Mouse (Mus musculus): ENCODE results near the gene Ddhd1. TPM values are rescaled to one million over a fixed set of nuclear protein-coding genes. Genes with fewer than 3 reads are reported as not detected.

Ddhd1 gene
- polyA plus RNA-seq, 1 experiment from 2014 or later = 17.9 TPM

- no peaks in the 10 kb centered on the region for H3K36me3 ChIP-seq
- no peak overlapping the region for H3K4me2 ChIP-seq (replicated peaks)
- 100% methylated on average over 1 of the region's 1 CpGs for WGBS
- H3K4me1 ChIP-seq = peaks cover 14% of the 10 kb centered on the region
- no peak for ATAC-seq (ENCODE audit: low FRiP score)
- H3K9me3 ChIP-seq (replicated peaks) = no peaks in the 10 kb centered on the region
- no peak overlapping the region for H3K27ac ChIP-seq
- no peaks in the 10 kb centered on the region for H3K27me3 ChIP-seq
- no peak overlapping the region for H3K9ac ChIP-seq
- no peak overlapping the region for H3K4me3 ChIP-seq
Observed at GRCm38 (mm10) chr14:45660315-45660714, 2.4 kb upstream of the Ddhd1 start.

- Histone ChIP-seq H3K27ac (peak overlapping the region; percentile 96), H3K4me3 (peak overlapping the region; percentile 76), H3K4me2 (replicated peaks) (peak overlapping the region; percentile 80), H3K9me3 (replicated peaks) (no peaks in the 10 kb centered on the region), H3K4me1 (peaks cover 24% of the 10 kb centered on the region), H3K36me3 (no peaks in the 10 kb centered on the region), H3K9ac (peak overlapping the region; percentile 89), H3K27me3 (no peaks in the 10 kb centered on the region)
- ATAC-seq (ENCODE audit: low FRiP score) = peak; percentile 66
- WGBS = under 1% methylated on average over 69 of the region's 69 CpGs
Observed at GRCm38 (mm10) chr14:45656831-45657640, 907 bp downstream of the Ddhd1 start.

DNA sequence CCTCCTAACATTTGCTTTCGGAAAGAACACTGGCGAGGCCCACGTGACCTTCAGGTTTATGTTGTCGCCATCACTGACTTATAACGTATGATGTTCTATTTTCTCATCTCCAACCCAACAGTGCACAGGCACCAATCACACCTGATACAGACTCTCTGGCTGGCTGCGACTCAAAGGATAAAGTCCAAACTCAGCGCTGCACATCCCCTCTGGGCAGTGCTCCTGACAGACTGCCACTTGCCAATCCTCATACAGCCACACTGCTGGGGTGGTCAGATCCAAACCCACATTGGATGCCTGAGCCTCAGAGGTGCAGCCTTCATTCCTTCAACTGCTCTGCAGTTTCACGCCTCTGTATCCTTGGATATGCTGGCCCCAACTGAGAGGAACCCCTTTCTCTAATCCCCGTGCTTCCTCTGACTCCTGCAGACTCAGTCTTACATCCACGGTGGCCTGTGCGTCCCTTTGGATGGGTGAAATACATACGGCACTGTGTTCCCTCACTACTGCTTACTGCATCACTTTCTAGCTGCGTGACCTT lies 3.0 kb downstream of the Ddhd1 start:
- no peak overlapping the region for H3K4me3 ChIP-seq
- WGBS = 82% methylated on average over 13 of the region's 13 CpGs
- H3K36me3 ChIP-seq = no peaks in the 10 kb centered on the region
- H3K4me2 ChIP-seq (replicated peaks) = peak overlapping the region; percentile 13
- no peak for ATAC-seq (ENCODE audit: low FRiP score)
- H3K27me3 ChIP-seq = no peaks in the 10 kb centered on the region
- no peaks in the 10 kb centered on the region for H3K9me3 ChIP-seq (replicated peaks)
- peaks cover 24% of the 10 kb centered on the region for H3K4me1 ChIP-seq
- peak overlapping the region; percentile 8; the same call in 1 of the 2 replicates for H3K9ac ChIP-seq
- no peak overlapping the region for H3K27ac ChIP-seq

DNA sequence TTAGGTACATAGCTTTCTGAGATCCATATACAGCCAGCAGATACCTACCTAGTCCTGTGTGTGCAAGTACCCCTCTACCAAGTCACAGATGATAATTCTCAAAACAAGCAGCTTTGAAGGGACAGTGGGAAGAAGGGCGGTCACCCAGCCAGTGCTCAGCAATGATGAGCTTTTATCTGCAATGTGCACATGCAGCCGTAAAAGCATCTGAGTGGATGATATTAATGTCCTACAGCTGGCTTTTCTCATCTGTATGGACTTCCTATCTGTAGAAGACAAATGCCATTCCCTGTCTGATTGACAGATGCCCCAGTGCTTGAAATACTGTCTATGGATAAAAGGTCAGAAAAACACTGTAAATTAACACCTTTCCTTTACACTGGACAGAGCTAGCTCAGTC lies 4.2 kb downstream of the Ddhd1 start:
- no peaks in the 10 kb centered on the region for H3K36me3 ChIP-seq
- no peak overlapping the region for H3K9ac ChIP-seq
- H3K27ac ChIP-seq = no peak overlapping the region
- ATAC-seq (ENCODE audit: low FRiP score) = no peak
- peaks cover 31% of the 10 kb centered on the region for H3K4me1 ChIP-seq
- H3K27me3 ChIP-seq = no peaks in the 10 kb centered on the region
- no peaks in the 10 kb centered on the region for H3K9me3 ChIP-seq (replicated peaks)
- no peak overlapping the region for H3K4me3 ChIP-seq
- H3K4me2 ChIP-seq (replicated peaks) = no peak overlapping the region
- WGBS = 81% methylated on average over 2 of the region's 2 CpGs

DNA sequence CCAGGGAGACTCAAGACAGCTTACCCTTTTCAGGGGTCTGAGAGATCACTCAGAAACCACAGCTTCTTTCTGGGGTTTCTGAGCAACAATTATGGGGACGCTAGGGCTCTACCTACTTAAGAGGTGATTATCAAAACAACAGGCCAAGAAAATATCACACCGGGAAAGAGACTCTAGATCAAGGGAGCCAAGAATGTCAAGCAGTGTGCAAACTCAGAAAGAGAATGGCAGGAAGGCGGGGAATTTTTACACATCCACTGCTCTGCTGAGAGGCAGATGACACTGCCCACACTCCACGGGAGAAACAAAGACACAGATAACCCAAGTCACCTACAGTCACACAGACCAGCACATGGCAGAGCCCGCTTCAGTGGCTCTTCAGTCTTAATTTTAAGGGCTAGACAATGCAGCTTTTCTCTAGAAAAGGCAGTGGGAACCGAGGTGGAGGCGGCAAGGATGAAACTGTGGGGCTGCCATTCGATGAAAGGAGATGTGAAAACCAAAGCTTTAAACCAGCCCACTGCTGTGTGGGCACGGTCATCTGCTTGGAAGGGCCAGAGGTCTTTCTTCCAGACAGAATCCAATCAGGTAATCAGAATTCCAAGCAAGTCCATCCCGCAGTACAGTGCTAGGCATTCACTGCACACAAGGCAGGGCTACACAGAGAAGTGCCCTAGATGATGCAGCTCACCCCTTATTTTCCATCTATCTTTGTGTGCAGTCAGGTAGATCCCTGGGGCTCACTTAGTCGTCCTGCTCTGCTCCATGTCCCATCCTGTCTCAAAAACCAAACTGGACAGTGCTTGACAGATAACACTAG lies 8.7 kb downstream of the Ddhd1 start:
- Histone ChIP-seq H3K27ac (0 out of 2 replicates have a peak overlapping the region, but pooled peaks have one; percentile 25), H3K9ac (no peak overlapping the region), H3K4me2 (replicated peaks) (no peak overlapping the region), H3K9me3 (replicated peaks) (no peaks in the 10 kb centered on the region), H3K4me1 (peaks cover 17% of the 10 kb centered on the region), H3K36me3 (no peaks in the 10 kb centered on the region), H3K4me3 (no peak overlapping the region), H3K27me3 (no peaks in the 10 kb centered on the region)
- 43% methylated on average over 11 of the region's 11 CpGs for WGBS
- ATAC-seq (ENCODE audit: low FRiP score) = no peak; the same call in 1 of the 2 replicates

DNA sequence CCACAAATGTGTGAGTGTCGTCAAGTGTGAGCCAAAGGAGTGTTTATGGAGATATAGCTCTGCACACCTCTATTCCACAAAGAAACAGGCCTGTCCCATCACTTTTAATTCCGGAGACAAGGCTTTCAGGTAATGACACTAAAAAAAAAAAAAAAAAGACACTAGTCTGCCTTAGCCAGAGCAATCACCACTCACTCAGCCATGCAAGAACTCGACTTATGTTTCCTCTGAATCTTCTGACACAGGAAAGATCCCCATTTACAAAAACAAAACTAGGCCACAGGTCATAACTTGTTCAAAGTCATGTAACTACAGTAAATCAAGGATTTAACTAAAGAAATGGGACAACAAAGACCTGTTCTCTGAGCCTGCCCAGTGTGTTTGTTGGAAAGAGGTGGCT lies 9.8 kb downstream of the Ddhd1 start:
- Histone ChIP-seq H3K27ac (no peak overlapping the region), H3K4me3 (no peak overlapping the region), H3K4me1 (peaks cover 28% of the 10 kb centered on the region), H3K27me3 (no peaks in the 10 kb centered on the region), H3K9me3 (replicated peaks) (no peaks in the 10 kb centered on the region), H3K36me3 (no peaks in the 10 kb centered on the region), H3K4me2 (replicated peaks) (no peak overlapping the region), H3K9ac (no peak overlapping the region)
- ATAC-seq (ENCODE audit: low FRiP score) = no peak
- 86% methylated on average over 3 of the region's 3 CpGs for WGBS

DNA sequence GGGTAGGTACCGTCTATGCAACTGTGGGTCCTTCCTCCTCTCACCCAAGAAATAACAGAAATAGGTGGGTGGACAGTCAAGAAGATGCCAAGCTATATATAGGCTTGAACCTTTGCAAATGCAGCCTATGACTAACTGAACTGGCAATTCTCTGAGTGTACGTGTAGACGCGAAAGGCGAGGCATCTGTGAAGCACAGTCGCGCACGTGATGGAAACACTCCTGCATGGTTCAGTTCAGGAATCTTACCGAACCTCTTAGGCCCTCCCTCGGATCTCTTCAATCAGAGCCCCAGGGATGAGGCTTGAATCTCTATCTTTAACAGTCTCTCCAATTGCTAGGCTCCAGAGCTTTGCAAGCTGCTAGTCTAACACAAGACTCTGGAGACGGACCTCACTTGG lies 10.3 kb downstream of the Ddhd1 start:
- no peaks in the 10 kb centered on the region for H3K9me3 ChIP-seq (replicated peaks)
- 93% methylated on average over 11 of the region's 11 CpGs for WGBS
- H3K9ac ChIP-seq = no peak overlapping the region
- ATAC-seq (ENCODE audit: low FRiP score) = no peak
- no peaks in the 10 kb centered on the region for H3K36me3 ChIP-seq
- peaks cover 25% of the 10 kb centered on the region for H3K4me1 ChIP-seq
- H3K27me3 ChIP-seq = no peaks in the 10 kb centered on the region
- no peak overlapping the region for H3K4me2 ChIP-seq (replicated peaks)
- no peak overlapping the region for H3K27ac ChIP-seq
- no peak overlapping the region for H3K4me3 ChIP-seq

DNA sequence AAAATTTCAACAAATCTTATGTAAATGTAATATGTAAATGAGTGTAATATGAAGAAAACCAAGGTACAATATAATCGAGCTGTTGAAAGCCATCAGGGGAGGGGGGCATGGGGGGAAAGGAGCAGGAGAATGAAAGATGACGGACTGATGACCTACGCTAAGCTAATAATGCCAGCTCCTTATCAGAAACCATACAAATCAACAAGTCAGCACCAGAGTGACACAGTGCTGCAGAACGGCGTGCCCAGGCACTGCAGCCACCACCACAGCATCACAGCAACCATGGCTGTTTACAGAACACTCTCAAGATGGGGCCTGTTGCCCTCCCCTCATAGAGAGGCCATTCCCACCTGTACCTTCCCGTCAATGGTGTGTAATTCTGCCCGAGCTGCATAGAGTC lies 10.8 kb downstream of the Ddhd1 start:
- H3K4me3 ChIP-seq = no peak overlapping the region
- 86% methylated on average over 7 of the region's 7 CpGs for WGBS
- no peak for ATAC-seq (ENCODE audit: low FRiP score)
- no peaks in the 10 kb centered on the region for H3K36me3 ChIP-seq
- H3K4me1 ChIP-seq = peaks cover 26% of the 10 kb centered on the region
- no peak overlapping the region for H3K4me2 ChIP-seq (replicated peaks)
- no peaks in the 10 kb centered on the region for H3K9me3 ChIP-seq (replicated peaks)
- no peak overlapping the region for H3K9ac ChIP-seq
- no peak overlapping the region for H3K27ac ChIP-seq
- H3K27me3 ChIP-seq = no peaks in the 10 kb centered on the region

- H3K27ac ChIP-seq = no peak overlapping the region
Observed at GRCm38 (mm10) chr14:45644786-45645185, 13.2 kb downstream of the Ddhd1 start.

DNA sequence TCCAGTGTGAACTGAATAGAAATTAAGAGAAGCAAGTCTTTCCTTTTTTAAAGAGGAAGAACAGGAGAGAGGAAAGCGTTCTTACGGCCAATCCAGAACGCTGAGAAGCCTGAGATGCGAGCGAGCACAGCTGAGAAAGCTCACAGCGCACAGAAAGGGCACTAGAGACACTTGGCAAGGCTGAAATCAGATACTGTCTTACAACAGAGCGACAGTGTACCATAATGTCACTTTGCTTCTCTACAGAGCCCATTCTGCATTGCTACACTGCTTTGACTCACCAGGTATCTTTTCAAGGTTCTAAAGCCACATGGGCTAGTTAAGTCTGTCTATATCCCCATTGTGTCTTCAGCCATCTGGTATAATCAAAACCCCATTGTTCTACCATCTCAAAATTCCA lies 13.7 kb downstream of the Ddhd1 start:
- Histone ChIP-seq H3K36me3 (no peaks in the 10 kb centered on the region), H3K9ac (no peak overlapping the region), H3K4me3 (no peak overlapping the region), H3K4me1 (peaks cover 24% of the 10 kb centered on the region), H3K27me3 (no peaks in the 10 kb centered on the region), H3K4me2 (replicated peaks) (no peak overlapping the region), H3K9me3 (replicated peaks) (no peaks in the 10 kb centered on the region), H3K27ac (no peak overlapping the region)
- 51% methylated on average over 7 of the region's 7 CpGs for WGBS
- ATAC-seq (ENCODE audit: low FRiP score) = no peak

More at GRCm38 (mm10) chr14:45644786-45645185, 13.2 kb downstream of the Ddhd1 start:
- WGBS = 46% methylated on average over 1 of the region's 1 CpGs
- peaks cover 30% of the 10 kb centered on the region for H3K4me1 ChIP-seq
- H3K27me3 ChIP-seq = no peaks in the 10 kb centered on the region
- no peak overlapping the region for H3K9ac ChIP-seq
- no peak overlapping the region for H3K4me2 ChIP-seq (replicated peaks)
- H3K4me3 ChIP-seq = no peak overlapping the region
- no peak for ATAC-seq (ENCODE audit: low FRiP score)
- no peaks in the 10 kb centered on the region for H3K9me3 ChIP-seq (replicated peaks)
- no peaks in the 10 kb centered on the region for H3K36me3 ChIP-seq

- Histone ChIP-seq H3K4me3 (no peak overlapping the region), H3K9ac (no peak overlapping the region), H3K4me1 (peaks cover 22% of the 10 kb centered on the region), H3K36me3 (no peaks in the 10 kb centered on the region), H3K4me2 (replicated peaks) (no peak overlapping the region; the same call in 1 of the 2 replicates), H3K27ac (0 out of 2 replicates have a peak overlapping the region, but pooled peaks have one; percentile 5), H3K9me3 (replicated peaks) (no peaks in the 10 kb centered on the region), H3K27me3 (no peaks in the 10 kb centered on the region)
- WGBS = 32% methylated on average over 3 of the region's 3 CpGs
- ATAC-seq (ENCODE audit: low FRiP score) = peak; percentile 74
Observed at GRCm38 (mm10) chr14:45643461-45643860, 14.5 kb downstream of the Ddhd1 start.

GRCm38 (mm10) chr14:45642795-45643194 lies 15.1 kb downstream of the Ddhd1 start:
- no peak overlapping the region for H3K4me2 ChIP-seq (replicated peaks)
- no peaks in the 10 kb centered on the region for H3K27me3 ChIP-seq
- H3K4me1 ChIP-seq = peaks cover 22% of the 10 kb centered on the region
- 58% methylated on average over 5 of the region's 5 CpGs for WGBS
- H3K27ac ChIP-seq = no peak overlapping the region
- H3K4me3 ChIP-seq = no peak overlapping the region
- no peak for ATAC-seq (ENCODE audit: low FRiP score)
- no peak overlapping the region for H3K9ac ChIP-seq
- no peaks in the 10 kb centered on the region for H3K9me3 ChIP-seq (replicated peaks)
- no peaks in the 10 kb centered on the region for H3K36me3 ChIP-seq

All from hindbrain, embryonic 12.5 days (tissue).